Mouse (Mus musculus) stomach, embryonic 14.5 days (tissue): ENCODE data around the gene Sowahc. TPM values are rescaled to one million over a fixed set of nuclear protein-coding genes. Genes with fewer than 3 reads are reported as not detected.

Experiments used
- ATAC-seq: fragments of 200-750 bp; cut with Nextera tagmentation; 2 replicates; pipeline ENCODE4 v1.8.0; 2017; ENCODE audit warnings: low read depth, moderate TSS enrichment; ENCODE audit not compliant: insufficient number of reproducible peaks, insufficient read depth, low FRiP score
- H3K27ac ChIP-seq: fragments of 300-500 bp; sonication (generic); 2 replicates; pipeline ENCODE4 v1.5.1; 2014; ENCODE audit warnings: mild to moderate bottlenecking, low read length, moderate library complexity, mixed read lengths
- H3K27me3 ChIP-seq: fragments of 300-500 bp; sonication (generic); 2 replicates; pipeline ENCODE4 v1.6.1; 2014; ENCODE audit warnings: low read length, control low read depth, mixed read lengths; ENCODE audit not compliant: control insufficient read depth, insufficient read depth
- H3K36me3 ChIP-seq: fragments of 300-500 bp; sonication (generic); 2 replicates; pipeline ENCODE4 v1.6.1; 2014; ENCODE audit warnings: mild to moderate bottlenecking, control low read depth, low read length, moderate library complexity, mixed read lengths; ENCODE audit not compliant: control insufficient read depth, insufficient read depth
- H3K4me1 ChIP-seq: fragments of 300-500 bp; sonication (generic); 2 replicates; pipeline ENCODE4 v1.6.1; 2014; ENCODE audit warnings: low read length, control low read depth, mixed read lengths; ENCODE audit not compliant: control insufficient read depth, insufficient read depth
- H3K4me2 ChIP-seq: fragments of 300-500 bp; sonication (generic); replicated peaks from 2 replicates; pipeline ENCODE4 v1.6.1; 2014; ENCODE audit warnings: low read depth, low read length, control low read depth
- H3K4me3 ChIP-seq: fragments of 300-500 bp; sonication (generic); 2 replicates; pipeline ENCODE4 v1.5.1; 2014; ENCODE audit warnings: low read depth, low read length, control low read depth
- H3K9ac ChIP-seq: fragments of 300-500 bp; sonication (generic); replicated peaks from 2 replicates; pipeline ENCODE4 v1.6.1; 2014; ENCODE audit warnings: low read depth, mild to moderate bottlenecking, control low read depth, low read length, moderate library complexity, mixed read lengths
- H3K9me3 ChIP-seq: fragments of 300-500 bp; sonication (generic); 2 replicates; pipeline ENCODE4 v1.6.1; 2016; ENCODE audit warnings: low read depth, low read length, control low read depth; ENCODE audit not compliant: control insufficient read depth
- WGBS: fragments of 180-500 bp; shearing (Covaris S2); extraction: QIAGEN DNeasy Blood & Tissue Kit; methylation state at CpG from one replicate; pipeline ENCODE4 v1.1.7; 2014; 5-methylcytosine and 5-hydroxymethylcytosine counted together
- polyA plus RNA-seq: library from polyadenylated mRNA; unstranded; fragments of >200 nt; fragmentation: Nextera tagmentation; extraction: Ambion mirVana; gene quantifications from 2 replicates; pipeline ENCODE4 v1.2.1, GENCODE M21; 2014

The Sowahc gene
- polyA plus RNA-seq, 1 experiment from 2014 or later: 11.7 TPM

GRCm38 (mm10) chr10:59237757-59238156 is 16.0 kb downstream of the Sowahc start:
- Histone ChIP-seq H3K4me3 (no peak overlapping the region), H3K9me3 (no peaks in the 10 kb centered on the region), H3K27ac (no peak overlapping the region), H3K9ac (no peak overlapping the region), H3K4me1 (no peaks in the 10 kb centered on the region), H3K4me2 (no peak overlapping the region), H3K36me3 (no peaks in the 10 kb centered on the region), H3K27me3 (no peaks in the 10 kb centered on the region)
- 39% methylated on average over 3 of the region's 3 CpGs for WGBS
- no peak for ATAC-seq

GRCm38 (mm10) chr10:59241141-59241541 is 19.4 kb downstream of the Sowahc start:
- no peak overlapping the region; the same call in 1 of the 2 replicates for H3K27ac ChIP-seq
- H3K27me3 ChIP-seq: no peaks in the 10 kb centered on the region
- H3K9ac ChIP-seq: no peak overlapping the region
- 40% methylated on average over 3 of the region's 3 CpGs for WGBS
- H3K4me2 ChIP-seq: no peak overlapping the region
- no peak overlapping the region for H3K4me3 ChIP-seq
- no peaks in the 10 kb centered on the region for H3K36me3 ChIP-seq
- peak; percentile 80 for ATAC-seq
- H3K9me3 ChIP-seq: no peaks in the 10 kb centered on the region
- no peaks in the 10 kb centered on the region for H3K4me1 ChIP-seq

- Histone ChIP-seq H3K4me2 (no peak overlapping the region), H3K9me3 (no peaks in the 10 kb centered on the region), H3K36me3 (no peaks in the 10 kb centered on the region), H3K4me3 (no peak overlapping the region), H3K27me3 (no peaks in the 10 kb centered on the region), H3K9ac (no peak overlapping the region), H3K27ac (no peak overlapping the region), H3K4me1 (no peaks in the 10 kb centered on the region)
- WGBS: 66% methylated on average over 3 of the region's 3 CpGs
- ATAC-seq: no peak
Measured at GRCm38 (mm10) chr10:59249531-59249930, 27.8 kb downstream of the Sowahc start.

GRCm38 (mm10) chr10:59250679-59251078 is 28.9 kb downstream of the Sowahc start:
- ATAC-seq: no peak
- Histone ChIP-seq H3K36me3 (no peaks in the 10 kb centered on the region), H3K9ac (no peak overlapping the region), H3K4me1 (0 out of 2 replicates have a peak, but pooled peaks cover 3% of the 10 kb centered on the region), H3K4me2 (no peak overlapping the region), H3K27me3 (no peaks in the 10 kb centered on the region), H3K9me3 (no peaks in the 10 kb centered on the region), H3K27ac (no peak overlapping the region), H3K4me3 (no peak overlapping the region)
- 73% methylated on average over 2 of the region's 2 CpGs for WGBS

- no peak overlapping the region for H3K4me2 ChIP-seq
- WGBS: 62% methylated on average over 2 of the region's 2 CpGs
- H3K36me3 ChIP-seq: no peaks in the 10 kb centered on the region
- no peak overlapping the region for H3K9ac ChIP-seq
- no peak overlapping the region for H3K27ac ChIP-seq
- ATAC-seq: no peak
- H3K9me3 ChIP-seq: no peaks in the 10 kb centered on the region
- H3K4me1 ChIP-seq: 0 out of 2 replicates have a peak, but pooled peaks cover 3% of the 10 kb centered on the region
- no peak overlapping the region for H3K4me3 ChIP-seq
- no peaks in the 10 kb centered on the region for H3K27me3 ChIP-seq
Measured at GRCm38 (mm10) chr10:59251980-59252379, 30.2 kb downstream of the Sowahc start.

DNA sequence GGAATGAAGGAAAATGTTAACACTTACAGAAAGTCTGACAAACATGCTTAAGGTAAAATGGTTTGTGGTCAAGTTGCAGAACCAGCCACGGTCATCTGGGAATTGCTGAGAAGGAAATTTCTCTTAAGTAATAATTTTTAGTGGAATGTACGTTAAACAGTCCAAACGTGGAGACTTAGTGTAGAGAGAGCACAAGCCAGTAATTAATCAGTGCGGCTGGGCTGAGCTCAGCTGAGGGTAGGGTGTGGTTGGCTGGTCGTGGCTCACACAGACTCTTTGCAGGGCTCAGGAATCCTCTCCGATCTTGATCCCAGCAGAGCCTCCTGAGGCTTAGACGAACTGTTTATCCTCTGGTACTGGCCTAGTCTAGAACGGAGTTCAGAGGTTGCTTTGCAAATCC is 30.6 kb downstream of the Sowahc start:
- WGBS: 31% methylated on average over 8 of the region's 8 CpGs
- Histone ChIP-seq H3K4me2 (no peak overlapping the region), H3K36me3 (no peaks in the 10 kb centered on the region), H3K9me3 (no peaks in the 10 kb centered on the region), H3K4me1 (0 out of 2 replicates have a peak, but pooled peaks cover 3% of the 10 kb centered on the region), H3K4me3 (no peak overlapping the region), H3K27ac (peak overlapping the region; percentile 2; the same call in 1 of the 2 replicates), H3K27me3 (no peaks in the 10 kb centered on the region), H3K9ac (no peak overlapping the region)
- peak; percentile 42; the same call in 1 of the 2 replicates for ATAC-seq

DNA sequence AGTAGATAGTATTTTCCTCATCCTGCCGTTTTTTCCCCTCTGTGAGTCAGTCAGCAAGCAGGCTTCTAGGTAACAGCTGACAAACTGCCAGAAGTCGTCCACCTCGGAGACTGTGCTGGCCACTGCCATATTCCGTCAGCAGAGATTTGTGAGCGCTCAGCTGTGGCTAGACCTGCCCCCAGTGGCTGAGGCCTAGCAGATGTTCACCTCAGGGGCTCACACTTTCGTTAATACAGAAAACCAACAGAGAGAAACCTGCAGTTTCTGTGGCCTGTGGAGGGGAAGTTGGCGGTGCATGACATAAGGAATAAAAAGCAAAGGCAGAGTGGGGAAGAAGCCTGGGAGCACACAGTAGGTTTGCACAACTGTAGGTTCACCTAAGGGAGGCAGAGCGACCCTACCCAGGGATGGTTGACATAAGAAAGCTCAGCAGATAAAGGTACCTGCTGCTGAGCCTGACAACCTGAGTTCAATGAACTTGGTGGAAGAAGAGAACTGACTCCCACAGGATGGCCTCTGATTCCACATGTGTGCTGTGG is 31.9 kb downstream of the Sowahc start:
- no peak for ATAC-seq
- Histone ChIP-seq H3K27ac (no peak overlapping the region), H3K36me3 (no peaks in the 10 kb centered on the region), H3K4me3 (no peak overlapping the region), H3K9ac (no peak overlapping the region), H3K27me3 (no peaks in the 10 kb centered on the region), H3K9me3 (no peaks in the 10 kb centered on the region), H3K4me2 (no peak overlapping the region), H3K4me1 (0 out of 2 replicates have a peak, but pooled peaks cover 3% of the 10 kb centered on the region)
- 67% methylated on average over 8 of the region's 8 CpGs for WGBS

GRCm38 (mm10) chr10:59256533-59256932 is 34.8 kb downstream of the Sowahc start:
- ATAC-seq: no peak
- Histone ChIP-seq H3K36me3 (no peaks in the 10 kb centered on the region), H3K9me3 (no peaks in the 10 kb centered on the region), H3K4me3 (no peak overlapping the region), H3K4me1 (0 out of 2 replicates have a peak, but pooled peaks cover 3% of the 10 kb centered on the region), H3K27me3 (no peaks in the 10 kb centered on the region), H3K9ac (no peak overlapping the region), H3K4me2 (no peak overlapping the region), H3K27ac (no peak overlapping the region)
- 75% methylated on average over 2 of the region's 2 CpGs for WGBS

GRCm38 (mm10) chr10:59259572-59259971 is 37.8 kb downstream of the Sowahc start:
- H3K9ac ChIP-seq: no peak overlapping the region
- H3K4me1 ChIP-seq: peaks cover 5% of the 10 kb centered on the region; the same call in 1 of the 2 replicates
- no peaks in the 10 kb centered on the region for H3K36me3 ChIP-seq
- no peak overlapping the region for H3K27ac ChIP-seq
- H3K27me3 ChIP-seq: no peaks in the 10 kb centered on the region
- H3K4me2 ChIP-seq: no peak overlapping the region
- no peak overlapping the region for H3K4me3 ChIP-seq
- 88% methylated on average over 6 of the region's 6 CpGs for WGBS
- no peak for ATAC-seq
- no peaks in the 10 kb centered on the region for H3K9me3 ChIP-seq
